Mouse (Mus musculus) MEL (cell line): ENCODE results near the gene Bcas3.

Source experiments
- CHD2 ChIP-seq: IDR thresholded peaks from 2 replicates; pipeline ENCODE4 v1.6.1; 2011; ENCODE audit warnings: low read length, improper control_type of control experiment
- CTCF ChIP-seq, 3 experiments: IDR thresholded peaks in 2 of 3; conservative IDR thresholded peaks in 1 of 3; 2 replicates each; pipeline ENCODE4 v1.5.1; 2011 to 2012; ENCODE audit warnings: low read length in 3 of 3, low read depth in 2 of 3, mild to moderate bottlenecking in 2 of 3, improper control_type of control experiment in 1 of 3, inconsistent platforms in 1 of 3, mixed read lengths in 1 of 3, moderate library complexity in 1 of 3; ENCODE audit not compliant: control insufficient read depth in 1 of 3, insufficient read depth in 1 of 3, poor library complexity in 1 of 3, severe bottlenecking in 1 of 3
- EP300 ChIP-seq, 2 experiments: IDR thresholded peaks; 2 replicates each; pipeline ENCODE4 v1.6.1; 2011; ENCODE audit warnings: improper control_type of control experiment in 2 of 2, low read length in 2 of 2, low read depth in 1 of 2, mild to moderate bottlenecking in 1 of 2
- MAFK ChIP-seq: IDR thresholded peaks from 2 replicates; pipeline ENCODE4 v1.6.1; 2011; ENCODE audit warnings: low read depth, mild to moderate bottlenecking, low read length, improper control_type of control experiment, borderline replicate concordance
- MEF2A ChIP-seq: IDR thresholded peaks from 2 replicates; pipeline ENCODE4 v1.6.1; 2014; ENCODE audit warnings: low read depth, mild to moderate bottlenecking, inconsistent platforms, low read length, improper control_type of control experiment; ENCODE audit not compliant: poor library complexity, insufficient replicate concordance, severe bottlenecking; ENCODE audit errors: extremely low read depth
- POLR2A ChIP-seq, 2 experiments: IDR thresholded peaks; 2 replicates each; pipeline ENCODE4 v1.6.1; 2011 to 2012; ENCODE audit warnings: low read length in 2 of 2, mild to moderate bottlenecking in 2 of 2, control low read depth in 1 of 2, improper control_type of control experiment in 1 of 2, low read depth in 1 of 2, moderate library complexity in 1 of 2; ENCODE audit not compliant: control insufficient read depth in 1 of 2, insufficient read depth in 1 of 2, poor library complexity in 1 of 2
- POLR2AphosphoS2 ChIP-seq: IDR thresholded peaks from 2 replicates; pipeline ENCODE4 v1.6.1; 2011; ENCODE audit warnings: low read length, improper control_type of control experiment
- SMC3 ChIP-seq: IDR thresholded peaks from 2 replicates; pipeline ENCODE4 v1.6.1; 2011; ENCODE audit warnings: low read depth, low read length, improper control_type of control experiment
- ZC3H11A ChIP-seq: IDR thresholded peaks from 2 replicates; pipeline ENCODE4 v1.6.1; 2012; ENCODE audit warnings: low read depth, mild to moderate bottlenecking, inconsistent platforms, low read length, improper control_type of control experiment
- ZKSCAN1 ChIP-seq: IDR thresholded peaks from 2 replicates; pipeline ENCODE4 v1.6.1; 2012; ENCODE audit warnings: low read depth, mild to moderate bottlenecking, inconsistent platforms, low read length, improper control_type of control experiment, moderate library complexity

GRCm38 (mm10) chr11:85746373-85746772 is 393.4 kb downstream of the Bcas3 start:
- no peak for TF ChIP-seq MEF2A
- TF ChIP-seq POLR2A (IDR thresholded peaks at IDR 0.05; ENCODE audit: control insufficient read depth in 1 of 2, insufficient read depth in 1 of 2, low read depth in 1 of 2, low read length in 2 of 2, poor library complexity in 1 of 2): no peak
- no peak for TF ChIP-seq SMC3
- no peak for TF ChIP-seq MAFK
- TF ChIP-seq POLR2AphosphoS2: no peak
- TF ChIP-seq ZKSCAN1: no peak
- TF ChIP-seq CHD2: no peak
- no peak for TF ChIP-seq CTCF (IDR thresholded peaks at IDR 0.05 in 2 of 3, conservative IDR thresholded peaks at IDR 0.05 in 1 of 3; ENCODE audit: control insufficient read depth in 1 of 3, insufficient read depth in 1 of 3, low read depth in 2 of 3, low read length in 3 of 3, poor library complexity in 1 of 3, severe bottlenecking in 1 of 3)
- no peak for TF ChIP-seq ZC3H11A
- no peak for TF ChIP-seq EP300 (IDR thresholded peaks at IDR 0.05; ENCODE audit: low read depth in 1 of 2, low read length in 2 of 2)
